Mouse (Mus musculus): ENCODE measurements around the gene Lonrf2. TPM values are rescaled to one million over a fixed set of nuclear protein-coding genes. Genes with fewer than 3 reads are reported as not detected.

The Lonrf2 gene
- polyA plus RNA-seq, 1 experiment from 2014 or later: 2.2 TPM

- Histone ChIP-seq H3K27me3 (ENCODE audit: low read depth, poor library complexity, severe bottlenecking) (no peaks in the 10 kb centered on the region), H3K9me3 (replicated peaks) (no peaks in the 10 kb centered on the region), H3K4me1 (no peaks in the 10 kb centered on the region), H3K4me3 (no peak overlapping the region), H3K27ac (replicated peaks) (no peak overlapping the region), H3K36me3 (no peaks in the 10 kb centered on the region)
- no peak for DNase-seq (ENCODE audit: low spot score)
- 67% methylated on average over 2 of the region's 2 CpGs for WGBS
Measured at GRCm38 (mm10) chr1:38824926-38825325, 11.6 kb downstream of the Lonrf2 start.

GRCm38 (mm10) chr1:38823851-38824250 lies 12.7 kb downstream of the Lonrf2 start:
- DNase-seq (ENCODE audit: low spot score): no peak
- 85% methylated on average over 2 of the region's 2 CpGs for WGBS

GRCm38 (mm10) chr1:38819691-38820090 lies 16.8 kb downstream of the Lonrf2 start:
- no peak overlapping the region for H3K4me3 ChIP-seq
- no peaks in the 10 kb centered on the region for H3K4me1 ChIP-seq
- peaks cover 10% of the 10 kb centered on the region; the same call in 1 of the 2 replicates for H3K36me3 ChIP-seq
- H3K27me3 ChIP-seq (ENCODE audit: low read depth, poor library complexity, severe bottlenecking): no peaks in the 10 kb centered on the region
- H3K9me3 ChIP-seq (replicated peaks): no peaks in the 10 kb centered on the region
- DNase-seq (ENCODE audit: low spot score): no peak
- no peak overlapping the region for H3K27ac ChIP-seq (replicated peaks)

More at GRCm38 (mm10) chr1:38823851-38824250, 12.7 kb downstream of the Lonrf2 start:
- H3K4me1 ChIP-seq: no peaks in the 10 kb centered on the region
- H3K27me3 ChIP-seq (ENCODE audit: low read depth, poor library complexity, severe bottlenecking): no peaks in the 10 kb centered on the region
- no peaks in the 10 kb centered on the region for H3K9me3 ChIP-seq (replicated peaks)
- H3K27ac ChIP-seq (replicated peaks): no peak overlapping the region
- no peak overlapping the region for H3K4me3 ChIP-seq
- 0 out of 2 replicates have a peak, but pooled peaks cover 4% of the 10 kb centered on the region for H3K36me3 ChIP-seq

GRCm38 (mm10) chr1:38817671-38818070 lies 18.8 kb downstream of the Lonrf2 start:
- 88% methylated on average over 3 of the region's 3 CpGs for WGBS
- H3K9me3 ChIP-seq (replicated peaks): no peaks in the 10 kb centered on the region
- H3K36me3 ChIP-seq: peaks cover 19% of the 10 kb centered on the region
- H3K4me3 ChIP-seq: no peak overlapping the region
- DNase-seq (ENCODE audit: low spot score): no peak
- H3K4me1 ChIP-seq: no peaks in the 10 kb centered on the region
- no peaks in the 10 kb centered on the region for H3K27me3 ChIP-seq (ENCODE audit: low read depth, poor library complexity, severe bottlenecking)
- no peak overlapping the region for H3K27ac ChIP-seq (replicated peaks)

- DNase-seq (ENCODE audit: low spot score): no peak
- no peak overlapping the region for H3K27ac ChIP-seq (replicated peaks)
- no peaks in the 10 kb centered on the region for H3K9me3 ChIP-seq (replicated peaks)
- H3K4me3 ChIP-seq: no peak overlapping the region
- H3K27me3 ChIP-seq (ENCODE audit: low read depth, poor library complexity, severe bottlenecking): no peaks in the 10 kb centered on the region
- peaks cover 22% of the 10 kb centered on the region for H3K36me3 ChIP-seq
- no peaks in the 10 kb centered on the region for H3K4me1 ChIP-seq
- 88% methylated on average over 9 of the region's 9 CpGs for WGBS
Measured at GRCm38 (mm10) chr1:38817268-38817667, 19.2 kb downstream of the Lonrf2 start.

- Histone ChIP-seq H3K36me3 (peaks cover 31% of the 10 kb centered on the region), H3K4me1 (no peaks in the 10 kb centered on the region), H3K9me3 (replicated peaks) (no peaks in the 10 kb centered on the region; the same call in 1 of the 2 replicates), H3K27me3 (ENCODE audit: low read depth, poor library complexity, severe bottlenecking) (no peaks in the 10 kb centered on the region), H3K27ac (replicated peaks) (no peak overlapping the region), H3K4me3 (no peak overlapping the region)
- DNase-seq (ENCODE audit: low spot score): no peak
- WGBS: 84% methylated on average over 4 of the region's 4 CpGs
Measured at GRCm38 (mm10) chr1:38816306-38816705, 20.2 kb downstream of the Lonrf2 start.

GRCm38 (mm10) chr1:38807121-38807520 lies 29.4 kb downstream of the Lonrf2 start:
- Histone ChIP-seq H3K27me3 (ENCODE audit: low read depth, poor library complexity, severe bottlenecking) (no peaks in the 10 kb centered on the region), H3K4me1 (no peaks in the 10 kb centered on the region), H3K4me3 (no peak overlapping the region), H3K9me3 (replicated peaks) (no peaks in the 10 kb centered on the region; the same call in 1 of the 2 replicates), H3K36me3 (peaks cover 65% of the 10 kb centered on the region), H3K27ac (replicated peaks) (no peak overlapping the region)
- no peak for DNase-seq (ENCODE audit: low spot score)
- WGBS: 99% methylated on average over 4 of the region's 4 CpGs

GRCm38 (mm10) chr1:38800402-38800801 lies 36.1 kb downstream of the Lonrf2 start:
- H3K9me3 ChIP-seq (replicated peaks): no peaks in the 10 kb centered on the region
- H3K4me1 ChIP-seq: peaks cover 23% of the 10 kb centered on the region
- no peaks in the 10 kb centered on the region for H3K27me3 ChIP-seq (ENCODE audit: low read depth, poor library complexity, severe bottlenecking)
- no peak for DNase-seq (ENCODE audit: low spot score)
- H3K27ac ChIP-seq (replicated peaks): no peak overlapping the region
- no peak overlapping the region for H3K4me3 ChIP-seq
- H3K36me3 ChIP-seq: peaks cover 50% of the 10 kb centered on the region
- WGBS: 80% methylated on average over 7 of the region's 7 CpGs

GRCm38 (mm10) chr1:38799304-38799703 lies 37.2 kb downstream of the Lonrf2 start:
- WGBS: 45% methylated on average over 3 of the region's 3 CpGs
- Histone ChIP-seq H3K27ac (replicated peaks) (no peak overlapping the region), H3K9me3 (replicated peaks) (no peaks in the 10 kb centered on the region), H3K4me3 (no peak overlapping the region), H3K4me1 (peaks cover 34% of the 10 kb centered on the region), H3K36me3 (peaks cover 45% of the 10 kb centered on the region), H3K27me3 (ENCODE audit: low read depth, poor library complexity, severe bottlenecking) (no peaks in the 10 kb centered on the region)
- peak; percentile 27 for DNase-seq (ENCODE audit: low spot score)

- Histone ChIP-seq H3K27me3 (ENCODE audit: low read depth, poor library complexity, severe bottlenecking) (no peaks in the 10 kb centered on the region), H3K4me3 (no peak overlapping the region), H3K27ac (replicated peaks) (no peak overlapping the region; the same call in 1 of the 2 replicates), H3K9me3 (replicated peaks) (no peaks in the 10 kb centered on the region), H3K36me3 (peaks cover 23% of the 10 kb centered on the region), H3K4me1 (peaks cover 37% of the 10 kb centered on the region)
- WGBS: 51% methylated on average over 6 of the region's 6 CpGs
- peak; percentile 37 for DNase-seq (ENCODE audit: low spot score)
Measured at GRCm38 (mm10) chr1:38796936-38797335, 39.6 kb downstream of the Lonrf2 start.

- Histone ChIP-seq H3K9me3 (replicated peaks) (no peaks in the 10 kb centered on the region), H3K27ac (replicated peaks) (peak overlapping the region; percentile 46), H3K27me3 (ENCODE audit: low read depth, poor library complexity, severe bottlenecking) (no peaks in the 10 kb centered on the region), H3K4me3 (no peak overlapping the region), H3K36me3 (peaks cover 22% of the 10 kb centered on the region), H3K4me1 (peaks cover 45% of the 10 kb centered on the region)
- 41% methylated on average over 5 of the region's 5 CpGs for WGBS
- no peak for DNase-seq (ENCODE audit: low spot score)
Measured at GRCm38 (mm10) chr1:38795496-38795895, 41.0 kb downstream of the Lonrf2 start.

- DNase-seq (ENCODE audit: low spot score): no peak
- Histone ChIP-seq H3K27me3 (ENCODE audit: low read depth, poor library complexity, severe bottlenecking) (no peaks in the 10 kb centered on the region), H3K36me3 (0 out of 2 replicates have a peak, but pooled peaks cover 3% of the 10 kb centered on the region), H3K4me3 (no peak overlapping the region), H3K9me3 (replicated peaks) (no peaks in the 10 kb centered on the region), H3K27ac (replicated peaks) (peak overlapping the region; percentile 4; the same call in 1 of the 2 replicates), H3K4me1 (peaks cover 44% of the 10 kb centered on the region)
- 90% methylated on average over 9 of the region's 9 CpGs for WGBS
Measured at GRCm38 (mm10) chr1:38791016-38791810, 45.3 kb downstream of the Lonrf2 start.

- peak overlapping the region; percentile 4; the same call in 1 of the 2 replicates for H3K27ac ChIP-seq (replicated peaks)
- H3K27me3 ChIP-seq (ENCODE audit: low read depth, poor library complexity, severe bottlenecking): no peaks in the 10 kb centered on the region
- peak; percentile 45 for DNase-seq (ENCODE audit: low spot score)
- peaks cover 38% of the 10 kb centered on the region for H3K4me1 ChIP-seq
- WGBS: 63% methylated on average over 7 of the region's 7 CpGs
- no peak overlapping the region for H3K4me3 ChIP-seq
- no peaks in the 10 kb centered on the region for H3K9me3 ChIP-seq (replicated peaks)
- 0 out of 2 replicates have a peak, but pooled peaks cover 3% of the 10 kb centered on the region for H3K36me3 ChIP-seq
Measured at GRCm38 (mm10) chr1:38789988-38790602, 46.4 kb downstream of the Lonrf2 start.

Measured in midbrain, embryonic 10.5 days (tissue).